Mouse (Mus musculus): ENCODE measurements around the gene Gm3448.

GRCm38 (mm10) chr17:15068040-15068792, 26.9 kb upstream of the Gm3448 start:
- TF ChIP-seq POLR2A (IDR thresholded peaks at IDR 0.05; ENCODE audit: low read depth, low read length) (no peak), CTCF (IDR thresholded peaks at IDR 0.05; ENCODE audit: extremely low read depth, insufficient read length, insufficient replicate concordance, low read depth, low read length) (no peak)
